Mouse (Mus musculus): ENCODE measurements around the gene Arih2.

DNA sequence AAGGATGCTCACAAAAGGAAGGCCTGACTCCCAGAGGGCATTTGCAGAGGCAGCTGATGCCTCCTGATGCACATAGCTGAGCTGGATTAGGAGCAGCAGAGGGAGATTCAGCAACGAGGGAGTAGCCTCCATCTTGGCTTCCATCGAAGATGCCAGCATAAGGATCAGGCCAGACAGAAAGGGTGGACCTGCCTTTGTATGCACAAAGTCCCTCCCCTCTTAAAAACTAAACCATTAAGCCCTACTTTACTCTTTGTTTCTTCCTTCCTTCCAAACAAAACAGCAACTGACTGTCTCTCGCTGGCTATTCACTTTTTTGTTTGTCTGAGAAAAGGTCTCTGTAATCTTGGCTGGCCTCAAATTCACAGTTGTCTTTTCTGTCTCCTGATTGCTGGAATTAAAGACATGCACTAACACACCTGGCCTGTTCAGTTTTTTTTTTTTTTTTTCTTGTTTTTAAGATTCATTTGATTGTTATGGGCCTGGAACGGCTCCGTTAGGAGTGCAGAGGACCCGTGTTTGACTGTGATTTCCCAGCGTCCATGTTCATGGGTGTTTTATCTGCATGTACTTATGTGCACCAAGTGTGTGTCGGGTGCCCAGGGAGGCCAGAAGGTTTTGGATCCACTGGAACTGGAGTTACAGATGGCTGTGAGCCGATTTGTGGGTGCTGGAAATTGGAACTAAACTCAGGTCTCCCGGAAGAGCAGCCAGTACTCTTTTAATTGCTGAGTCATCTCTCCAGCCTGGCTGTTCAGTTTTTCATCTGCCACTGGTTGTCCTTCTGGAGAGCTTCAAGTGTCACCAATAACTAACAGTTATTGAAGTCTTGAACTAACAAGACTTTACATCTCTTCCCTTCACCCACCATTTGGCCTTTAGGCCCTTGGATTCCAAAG, 5.6 kb upstream of the Arih2 start:
- TF ChIP-seq CTCF (IDR thresholded peaks at IDR 0.05; ENCODE audit: low read depth) (no peak), EP300 (IDR thresholded peaks at IDR 0.05; ENCODE audit: low read depth) (no peak)
